Mouse (Mus musculus): ENCODE measurements at regions not wholly inside any gene's neighbourhood (a gene's known extent, or its start where the extent isn't known, plus 50 kb on each side); places are given as distances from the start of the nearest gene placed in this dataset.
"Not testable (repeated sequence)": the region's sequence is repeated elsewhere in the genome, so short reads cannot be mapped to it uniquely, and the experiment has no call there.

DNA sequence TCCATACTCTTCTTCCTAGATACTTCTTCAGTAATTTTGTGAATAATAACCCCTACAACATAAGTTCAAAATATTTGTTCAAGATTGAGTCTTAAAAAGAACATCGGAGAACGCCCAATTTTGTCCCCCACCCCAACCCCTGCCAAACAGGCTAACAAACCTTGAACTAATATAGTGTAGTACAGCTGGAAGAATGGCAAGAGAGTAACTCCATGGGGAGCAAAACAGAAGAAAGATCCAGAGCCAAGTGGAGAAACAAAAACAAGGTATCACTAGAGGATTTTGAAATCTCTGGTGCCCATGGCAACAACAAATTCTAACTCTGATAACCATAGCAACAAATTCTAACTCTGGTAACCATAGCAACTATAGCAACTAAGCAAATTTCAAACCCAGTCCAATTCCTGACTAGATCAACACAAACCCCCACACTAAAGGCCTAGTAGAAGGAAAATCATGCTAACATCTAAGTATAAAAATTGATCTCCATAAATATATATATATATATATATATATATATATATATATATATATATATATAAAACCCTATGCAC, 74.2 kb upstream of the Magee2 start:
- no peak for DNase-seq

GRCm38 (mm10) chrX:104951587-104951986, 94.5 kb upstream of the Magee2 start:
- DNase-seq: no peak

DNA sequence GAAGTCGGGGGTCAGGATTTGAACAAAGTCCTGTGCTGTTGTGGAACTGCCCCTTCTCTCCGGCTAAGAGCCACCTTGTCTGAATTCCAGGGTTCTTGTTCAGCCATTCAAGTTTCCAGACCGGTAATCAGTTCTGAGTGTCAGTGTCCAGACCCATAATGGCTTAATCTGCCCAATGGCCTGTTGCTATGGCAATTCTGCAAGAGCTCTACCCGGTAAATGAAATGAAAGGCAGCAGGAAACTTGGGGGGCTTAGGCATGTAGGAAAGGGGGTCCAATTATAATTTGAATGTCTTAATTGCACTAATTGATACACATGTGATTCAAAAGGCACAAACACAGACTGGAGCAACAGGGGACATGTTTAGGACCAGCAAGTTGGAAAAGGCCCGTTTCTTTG, 95.7 kb upstream of the Magee2 start:
- not testable (repeated sequence) for DNase-seq

DNA sequence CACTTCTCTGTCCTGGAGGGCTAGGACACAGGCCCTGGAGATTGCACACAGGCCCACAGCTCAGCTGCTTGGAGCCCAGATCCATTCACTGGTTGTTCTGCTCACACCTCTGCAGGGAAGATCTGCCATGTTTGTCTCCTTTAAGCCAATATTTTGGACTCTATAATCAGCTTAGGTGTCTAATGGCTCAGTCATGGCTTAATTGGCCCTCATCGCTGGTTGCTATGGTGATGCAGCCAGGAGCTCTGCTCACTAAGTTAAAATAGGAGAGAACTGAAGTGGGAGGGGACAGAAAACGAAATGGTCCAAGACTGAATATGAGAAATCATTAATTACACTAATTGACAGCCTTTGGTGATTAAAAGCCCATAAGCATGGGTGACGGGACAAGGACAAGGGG, 96.3 kb upstream of the Magee2 start:
- not testable (repeated sequence) for DNase-seq

GRCm38 (mm10) chrX:104978432-104978831, 101.1 kb upstream of the Pbdc1 start:
- DNase-seq: no peak

DNA sequence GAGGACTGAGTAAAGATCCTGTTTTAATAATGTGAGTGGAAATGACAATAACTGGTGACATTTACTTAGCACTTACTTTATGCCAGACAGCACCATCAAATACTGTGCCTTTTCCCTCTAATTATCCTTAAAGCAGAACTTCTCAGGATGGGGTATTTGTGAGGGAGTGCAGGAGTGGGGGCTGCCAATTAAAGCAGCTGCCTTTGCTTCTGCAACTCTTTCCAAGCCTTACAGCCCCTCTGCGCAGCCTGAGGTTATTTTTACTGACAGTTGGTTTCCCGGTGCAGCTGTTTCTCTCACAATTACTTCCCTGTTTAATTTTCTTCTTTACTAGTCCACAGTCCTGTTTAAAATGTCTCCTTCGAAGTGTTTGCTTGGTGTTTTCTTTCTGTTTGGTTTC, 76.3 kb upstream of the Pbdc1 start:
- no peak for DNase-seq

DNA sequence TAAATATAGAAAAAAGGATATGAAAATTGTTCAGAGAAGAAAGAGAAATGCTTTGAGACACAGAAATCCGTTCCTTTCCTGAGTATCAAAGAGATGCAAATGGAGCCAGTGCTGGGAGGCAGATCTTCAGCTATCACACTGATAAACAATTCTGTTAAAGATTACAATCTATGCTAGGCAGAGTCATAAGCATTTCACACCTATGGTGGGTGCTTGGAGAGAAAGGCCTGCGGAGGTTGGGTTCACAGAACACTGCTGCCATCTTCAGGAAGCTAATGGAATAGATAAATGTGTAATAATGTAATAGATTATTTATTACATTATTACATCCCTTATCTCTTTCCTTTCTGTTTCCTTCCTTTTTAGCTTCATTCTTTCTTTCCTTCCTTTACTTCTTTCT, 73.1 kb upstream of the Pbdc1 start:
- DNase-seq: peak in 1 of 2 experiments; percentile 13

Measured in lung, postnatal 4 days (tissue).